Mouse (Mus musculus): ENCODE data around the gene Thrb. TPM values are rescaled to one million over a fixed set of nuclear protein-coding genes. Genes with fewer than 3 reads are reported as not detected.

The Thrb gene
- polyA plus RNA-seq, 1 experiment = 0.65 TPM

GRCm38 (mm10) chr14:17681479-17681878 lies 21.4 kb downstream of the Thrb start:
- no peak overlapping the region for H3K27ac ChIP-seq (ENCODE audit: insufficient read depth, low read length)
- H3K36me3 ChIP-seq (ENCODE audit: control insufficient read depth, insufficient read depth, low read length) = no peaks in the 10 kb centered on the region
- DNase-seq (ENCODE audit: low read depth in 1 of 2, low spot score in 2 of 2) = no peak
- H3K27me3 ChIP-seq (ENCODE audit: control insufficient read depth, insufficient read depth, low read length) = no peaks in the 10 kb centered on the region
- H3K4me3 ChIP-seq (ENCODE audit: extremely low read depth, insufficient read depth, insufficient read length) = no peak overlapping the region
- H3K4me1 ChIP-seq (ENCODE audit: control insufficient read depth, insufficient read depth, insufficient read length) = no peaks in the 10 kb centered on the region
- TF ChIP-seq CTCF (IDR thresholded peaks at IDR 0.05; ENCODE audit: extremely low read depth, insufficient read depth, insufficient read length, insufficient replicate concordance) = no peak
- TF ChIP-seq POLR2A (IDR thresholded peaks at IDR 0.05; ENCODE audit: low read depth, low read length) = no peak

DNA sequence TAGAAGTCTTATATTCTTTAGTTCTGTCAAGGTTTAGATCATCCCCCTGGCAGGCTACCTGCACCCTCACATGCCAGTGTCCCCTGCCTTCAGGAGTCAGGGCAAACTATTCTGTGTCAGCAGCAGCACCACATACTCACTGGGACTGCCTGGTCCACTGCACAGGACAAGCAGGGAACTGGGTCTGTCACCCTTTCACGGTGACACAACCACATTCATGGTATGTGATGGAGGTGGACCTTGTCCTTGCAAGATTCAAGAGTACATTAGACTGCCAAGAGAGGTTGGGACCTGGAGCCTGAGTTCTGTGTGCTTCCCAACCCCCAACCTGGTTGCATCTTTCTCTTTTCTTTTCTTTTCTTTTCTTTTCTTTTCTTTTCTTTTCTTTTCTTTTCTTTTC lies 24.8 kb downstream of the Thrb start:
- no peak for DNase-seq (ENCODE audit: low read depth in 1 of 2, low spot score in 2 of 2)
- Histone ChIP-seq H3K4me1 (ENCODE audit: control insufficient read depth, insufficient read depth, insufficient read length) (no peaks in the 10 kb centered on the region), H3K27ac (ENCODE audit: insufficient read depth, low read length) (no peak overlapping the region), H3K4me3 (ENCODE audit: extremely low read depth, insufficient read depth, insufficient read length) (no peak overlapping the region), H3K27me3 (ENCODE audit: control insufficient read depth, insufficient read depth, low read length) (no peaks in the 10 kb centered on the region), H3K36me3 (ENCODE audit: control insufficient read depth, insufficient read depth, low read length) (no peaks in the 10 kb centered on the region)
- WGBS = 79% methylated on average over 1 of the region's 1 CpGs
- no peak for TF ChIP-seq POLR2A (IDR thresholded peaks at IDR 0.05; ENCODE audit: low read depth, low read length)
- TF ChIP-seq CTCF (IDR thresholded peaks at IDR 0.05; ENCODE audit: extremely low read depth, insufficient read depth, insufficient read length, insufficient replicate concordance) = no peak

DNA sequence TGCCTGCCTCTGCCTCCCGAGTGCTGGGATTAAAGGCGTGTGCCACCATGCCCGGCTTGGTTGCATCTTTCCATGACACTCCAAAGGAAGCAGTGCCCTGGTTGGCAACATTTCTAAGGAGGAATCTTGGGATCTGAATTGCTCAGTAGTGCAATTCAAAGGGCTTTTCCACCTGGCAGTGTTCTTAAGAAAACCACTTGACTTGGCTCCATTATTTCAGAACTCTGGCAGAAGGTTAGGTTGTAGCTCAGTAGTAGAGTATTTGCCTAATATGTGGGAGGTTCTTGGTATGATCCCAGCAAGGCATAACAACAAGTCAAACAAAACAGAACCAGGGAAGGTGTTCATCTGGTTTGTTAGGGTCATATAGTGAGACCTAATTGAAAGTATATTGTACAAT lies 25.4 kb downstream of the Thrb start:
- no peaks in the 10 kb centered on the region for H3K36me3 ChIP-seq (ENCODE audit: control insufficient read depth, insufficient read depth, low read length)
- no peak overlapping the region for H3K27ac ChIP-seq (ENCODE audit: insufficient read depth, low read length)
- no peaks in the 10 kb centered on the region for H3K4me1 ChIP-seq (ENCODE audit: control insufficient read depth, insufficient read depth, insufficient read length)
- TF ChIP-seq CTCF (IDR thresholded peaks at IDR 0.05; ENCODE audit: extremely low read depth, insufficient read depth, insufficient read length, insufficient replicate concordance) (no peak), POLR2A (IDR thresholded peaks at IDR 0.05; ENCODE audit: low read depth, low read length) (no peak)
- WGBS = 90% methylated on average over 3 of the region's 3 CpGs
- DNase-seq (ENCODE audit: low read depth in 1 of 2, low spot score in 2 of 2) = no peak
- H3K4me3 ChIP-seq (ENCODE audit: extremely low read depth, insufficient read depth, insufficient read length) = no peak overlapping the region
- no peaks in the 10 kb centered on the region for H3K27me3 ChIP-seq (ENCODE audit: control insufficient read depth, insufficient read depth, low read length)

GRCm38 (mm10) chr14:17686939-17687338 lies 26.9 kb downstream of the Thrb start:
- Histone ChIP-seq H3K4me3 (ENCODE audit: extremely low read depth, insufficient read depth, insufficient read length) (no peak overlapping the region), H3K36me3 (ENCODE audit: control insufficient read depth, insufficient read depth, low read length) (no peaks in the 10 kb centered on the region), H3K27me3 (ENCODE audit: control insufficient read depth, insufficient read depth, low read length) (no peaks in the 10 kb centered on the region), H3K4me1 (ENCODE audit: control insufficient read depth, insufficient read depth, insufficient read length) (no peaks in the 10 kb centered on the region), H3K27ac (ENCODE audit: insufficient read depth, low read length) (no peak overlapping the region)
- 78% methylated on average over 3 of the region's 3 CpGs for WGBS
- TF ChIP-seq CTCF (IDR thresholded peaks at IDR 0.05; ENCODE audit: extremely low read depth, insufficient read depth, insufficient read length, insufficient replicate concordance) = no peak
- TF ChIP-seq POLR2A (IDR thresholded peaks at IDR 0.05; ENCODE audit: low read depth, low read length) = no peak
- no peak for DNase-seq (ENCODE audit: low read depth in 1 of 2, low spot score in 2 of 2)

DNA sequence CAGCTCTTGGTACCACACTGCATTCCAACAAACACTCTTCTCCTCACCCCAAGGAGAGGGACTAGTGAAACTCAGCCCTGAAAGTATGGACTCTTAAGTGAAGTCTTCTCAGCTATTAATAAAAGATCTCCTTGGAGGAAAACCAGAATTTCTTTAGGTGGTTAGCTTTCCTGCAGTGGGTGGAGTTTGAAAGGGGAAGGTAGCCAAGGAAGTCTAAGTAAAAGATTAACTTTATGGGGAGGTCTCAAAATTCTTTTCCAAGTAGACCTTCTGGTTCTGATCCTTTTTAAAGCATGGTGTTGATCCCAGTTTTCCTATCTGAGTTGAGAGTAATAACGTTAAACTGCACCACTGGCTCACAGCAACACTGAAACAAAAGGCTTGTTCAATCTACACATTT lies 31.2 kb downstream of the Thrb start:
- H3K36me3 ChIP-seq (ENCODE audit: control insufficient read depth, insufficient read depth, low read length) = no peaks in the 10 kb centered on the region
- WGBS = 76% methylated on average over 1 of the region's 1 CpGs
- H3K4me3 ChIP-seq (ENCODE audit: extremely low read depth, insufficient read depth, insufficient read length) = no peak overlapping the region
- no peaks in the 10 kb centered on the region for H3K4me1 ChIP-seq (ENCODE audit: control insufficient read depth, insufficient read depth, insufficient read length)
- H3K27ac ChIP-seq (ENCODE audit: insufficient read depth, low read length) = no peak overlapping the region
- no peaks in the 10 kb centered on the region for H3K27me3 ChIP-seq (ENCODE audit: control insufficient read depth, insufficient read depth, low read length)
- TF ChIP-seq CTCF (IDR thresholded peaks at IDR 0.05; ENCODE audit: extremely low read depth, insufficient read depth, insufficient read length, insufficient replicate concordance) = no peak
- no peak for TF ChIP-seq POLR2A (IDR thresholded peaks at IDR 0.05; ENCODE audit: low read depth, low read length)
- DNase-seq (ENCODE audit: low read depth in 1 of 2, low spot score in 2 of 2) = no peak

DNA sequence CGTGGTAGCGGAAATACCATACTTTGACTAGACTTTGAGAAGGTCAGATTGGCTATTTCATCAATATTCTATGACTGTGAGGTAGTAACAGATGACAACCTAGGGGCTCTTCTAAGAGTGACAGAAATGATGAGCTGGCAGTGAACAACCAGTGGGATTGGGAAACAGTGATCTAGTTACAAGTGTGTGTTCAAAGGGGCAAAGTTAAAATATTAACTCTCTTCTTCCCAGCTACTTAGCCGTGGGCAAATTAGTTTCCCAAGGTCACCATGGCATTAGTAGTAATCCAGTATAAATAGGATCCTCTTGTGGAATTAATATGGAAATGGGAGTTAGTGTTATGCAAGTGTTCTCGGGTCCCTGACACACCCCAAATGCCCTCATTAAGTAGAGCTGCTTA lies 35.5 kb downstream of the Thrb start:
- Histone ChIP-seq H3K27ac (ENCODE audit: insufficient read depth, low read length) (no peak overlapping the region), H3K4me3 (ENCODE audit: extremely low read depth, insufficient read depth, insufficient read length) (no peak overlapping the region), H3K36me3 (ENCODE audit: control insufficient read depth, insufficient read depth, low read length) (no peaks in the 10 kb centered on the region), H3K4me1 (ENCODE audit: control insufficient read depth, insufficient read depth, insufficient read length) (no peaks in the 10 kb centered on the region), H3K27me3 (ENCODE audit: control insufficient read depth, insufficient read depth, low read length) (no peaks in the 10 kb centered on the region)
- no peak for TF ChIP-seq CTCF (IDR thresholded peaks at IDR 0.05; ENCODE audit: extremely low read depth, insufficient read depth, insufficient read length, insufficient replicate concordance)
- no peak for TF ChIP-seq POLR2A (IDR thresholded peaks at IDR 0.05; ENCODE audit: low read depth, low read length)
- DNase-seq (ENCODE audit: low read depth in 1 of 2, low spot score in 2 of 2) = no peak
- WGBS = 89% methylated on average over 4 of the region's 4 CpGs

DNA sequence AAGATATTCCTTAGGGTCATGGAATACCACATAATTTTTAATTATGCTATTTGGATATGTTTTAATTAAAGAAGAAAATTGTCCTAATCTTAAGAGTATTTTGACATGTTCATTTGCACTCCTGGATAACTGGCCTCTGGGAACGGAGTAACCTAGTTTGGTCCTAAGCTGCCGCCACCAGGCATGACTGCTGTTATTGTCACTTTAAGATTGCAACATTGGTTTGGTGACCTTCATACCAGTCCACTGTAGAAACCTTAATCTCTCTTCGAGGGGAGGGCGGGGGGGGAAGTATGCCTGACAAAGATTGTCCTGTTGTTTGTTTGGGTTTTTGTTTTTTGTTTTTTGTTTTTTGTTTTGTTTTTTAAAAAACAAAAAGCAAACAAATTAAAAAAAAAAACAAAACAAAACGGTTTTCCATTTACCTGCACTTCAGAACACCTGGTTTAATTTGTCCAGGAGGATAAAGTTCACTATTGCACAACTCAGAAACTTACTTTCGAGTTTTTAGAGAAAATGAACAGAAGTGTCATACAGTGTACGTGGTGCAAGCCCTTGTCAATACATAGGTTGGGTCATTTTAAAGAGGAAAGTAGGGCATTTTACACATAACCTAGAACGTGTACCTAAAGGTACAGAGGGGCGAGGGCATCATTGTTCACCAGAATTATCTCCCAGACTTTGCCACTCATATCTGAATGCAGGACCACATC lies 38.0 kb downstream of the Thrb start:
- Histone ChIP-seq H3K4me3 (ENCODE audit: extremely low read depth, insufficient read depth, insufficient read length) (no peak overlapping the region), H3K36me3 (ENCODE audit: control insufficient read depth, insufficient read depth, low read length) (no peaks in the 10 kb centered on the region), H3K27ac (ENCODE audit: insufficient read depth, low read length) (no peak overlapping the region), H3K4me1 (ENCODE audit: control insufficient read depth, insufficient read depth, insufficient read length) (no peaks in the 10 kb centered on the region), H3K27me3 (ENCODE audit: control insufficient read depth, insufficient read depth, low read length) (no peaks in the 10 kb centered on the region)
- WGBS = 89% methylated on average over 9 of the region's 9 CpGs
- DNase-seq (ENCODE audit: low read depth in 1 of 2, low spot score in 2 of 2) = no peak
- no peak for TF ChIP-seq POLR2A (IDR thresholded peaks at IDR 0.05; ENCODE audit: low read depth, low read length)
- TF ChIP-seq CTCF (IDR thresholded peaks at IDR 0.05; ENCODE audit: extremely low read depth, insufficient read depth, insufficient read length, insufficient replicate concordance) = no peak
